Mouse (Mus musculus) forebrain, embryonic 11.5 days (tissue): ENCODE data around the gene Nipsnap3a. TPM values are rescaled to one million over a fixed set of nuclear protein-coding genes. Genes with fewer than 3 reads are reported as not detected.

Source experiments
- ATAC-seq: fragments of 200-750 bp; cut with Nextera tagmentation; replicated peaks from 2 replicates; pipeline ENCODE4 v1.8.0; 2017; ENCODE audit warnings: moderate TSS enrichment; ENCODE audit not compliant: low FRiP score
- DNase-seq: peaks from one replicate; pipeline ENCODE4 v3.0.0-alpha.2; 2017; ENCODE audit warnings: low spot score
- H3K27ac ChIP-seq: fragments of 300-500 bp; sonication (generic); 2 replicates; pipeline ENCODE4 v1.5.1; 2014; ENCODE audit warnings: low read depth, low read length
- H3K27me3 ChIP-seq: fragments of 300-500 bp; sonication (generic); 2 replicates; pipeline ENCODE4 v1.6.1; 2014; ENCODE audit warnings: mild to moderate bottlenecking, low read length, mixed read lengths; ENCODE audit not compliant: control insufficient read depth, insufficient read depth
- H3K36me3 ChIP-seq: fragments of 300-500 bp; sonication (generic); 2 replicates; pipeline ENCODE4 v1.6.1; 2014; ENCODE audit warnings: mild to moderate bottlenecking, low read length, moderate library complexity, mixed read lengths; ENCODE audit not compliant: control insufficient read depth, insufficient read depth
- H3K4me1 ChIP-seq: fragments of 300-500 bp; sonication (generic); replicated peaks from 2 replicates; pipeline ENCODE4 v1.6.1; 2014; ENCODE audit warnings: low read length, mixed read lengths; ENCODE audit not compliant: control insufficient read depth, insufficient read depth
- H3K4me2 ChIP-seq: fragments of 300-500 bp; sonication (generic); 2 replicates; pipeline ENCODE4 v1.6.1; 2014; ENCODE audit warnings: low read depth, mild to moderate bottlenecking, low read length, moderate library complexity, mixed read lengths; ENCODE audit not compliant: severe bottlenecking
- H3K4me3 ChIP-seq: fragments of 300-500 bp; sonication (generic); 2 replicates; pipeline ENCODE4 v1.5.1; 2014; ENCODE audit warnings: low read depth, low read length
- H3K9ac ChIP-seq: fragments of 300-500 bp; sonication (generic); 2 replicates; pipeline ENCODE4 v1.6.1; 2014; ENCODE audit warnings: low read length
- H3K9me3 ChIP-seq: fragments of 300-500 bp; sonication (generic); 2 replicates; pipeline ENCODE4 v1.6.1; 2016; ENCODE audit warnings: low read length, mixed read lengths; ENCODE audit not compliant: control insufficient read depth
- WGBS: fragments of 180-500 bp; shearing (Covaris S2); extraction: QIAGEN DNeasy Blood & Tissue Kit; methylation state at CpG from one replicate; pipeline ENCODE4 v1.1.7; 2014; 5-methylcytosine and 5-hydroxymethylcytosine counted together
- polyA plus RNA-seq: library from polyadenylated mRNA; unstranded; fragments of >200 nt; fragmentation: Nextera tagmentation; extraction: Ambion mirVana; gene quantifications from 2 replicates; pipeline ENCODE4 v1.2.1, GENCODE M21; 2014

The Nipsnap3a gene
- polyA plus RNA-seq, 1 experiment from 2014 or later = not detected

DNA sequence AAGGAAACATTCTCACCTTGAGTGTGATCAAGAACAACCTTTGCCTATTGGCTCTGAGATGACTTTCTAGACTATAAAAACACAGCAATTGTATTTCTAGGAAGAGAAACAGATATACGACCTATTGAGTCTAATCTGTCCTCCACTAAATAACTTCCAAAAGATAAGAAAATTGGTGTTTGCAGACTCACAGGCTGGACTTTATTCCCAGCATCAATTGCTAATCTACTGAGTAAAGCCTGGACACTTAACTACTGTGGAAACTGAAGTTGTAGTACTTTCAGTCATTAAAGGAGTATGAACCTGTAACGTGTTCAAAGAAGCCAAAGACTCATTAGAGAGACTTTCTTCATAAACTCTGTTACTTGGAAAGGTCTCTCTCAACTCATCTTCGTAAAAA, 38.7 kb downstream of the Nipsnap3a start:
- H3K4me3 ChIP-seq = no peak overlapping the region
- DNase-seq (no peak), ATAC-seq (no peak)
- H3K4me1 ChIP-seq = no peaks in the 10 kb centered on the region
- no peaks in the 10 kb centered on the region for H3K27me3 ChIP-seq
- no peak overlapping the region for H3K4me2 ChIP-seq
- no peak overlapping the region for H3K9ac ChIP-seq
- no peaks in the 10 kb centered on the region for H3K36me3 ChIP-seq
- no peak overlapping the region for H3K27ac ChIP-seq
- H3K9me3 ChIP-seq = no peaks in the 10 kb centered on the region
- 83% methylated on average over 3 of the region's 3 CpGs for WGBS

DNA sequence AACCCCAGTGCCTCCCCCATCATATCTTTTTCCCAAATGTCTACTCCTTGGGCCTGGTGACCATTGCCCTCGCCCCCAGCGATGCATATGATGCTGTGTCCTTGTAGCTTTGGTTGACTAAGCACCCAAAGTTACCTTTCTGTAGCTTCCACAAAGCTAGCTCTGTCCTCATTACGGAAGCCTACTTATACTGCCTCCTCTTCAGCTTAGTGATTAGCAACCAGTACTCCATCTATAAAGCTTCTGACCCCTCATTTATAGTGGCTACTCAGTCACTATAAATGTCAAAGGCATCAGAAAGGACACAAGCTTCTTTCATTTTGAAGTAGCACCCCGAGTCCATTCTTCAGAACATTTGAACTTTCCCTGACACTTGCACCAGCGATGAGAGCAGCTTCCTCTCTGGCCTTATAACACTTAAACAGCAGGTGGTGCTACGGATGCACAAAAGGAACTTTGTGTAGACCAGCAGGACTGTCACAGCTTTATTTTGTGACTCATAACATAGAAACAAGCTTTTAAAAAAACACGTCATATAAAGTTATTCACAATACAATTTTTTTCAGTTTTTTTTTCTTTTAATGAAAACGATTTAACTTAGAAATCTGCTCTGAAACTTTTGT, 41.4 kb downstream of the Nipsnap3a start:
- Histone ChIP-seq H3K4me3 (no peak overlapping the region), H3K27ac (no peak overlapping the region), H3K4me1 (no peaks in the 10 kb centered on the region), H3K9me3 (no peaks in the 10 kb centered on the region), H3K4me2 (no peak overlapping the region), H3K9ac (no peak overlapping the region), H3K27me3 (no peaks in the 10 kb centered on the region), H3K36me3 (no peaks in the 10 kb centered on the region)
- no peak for ATAC-seq
- DNase-seq = no peak
- 47% methylated on average over 8 of the region's 8 CpGs for WGBS

GRCm38 (mm10) chr4:53043819-53044218, 54.7 kb downstream of the Nipsnap3a start:
- no peak for ATAC-seq
- Histone ChIP-seq H3K9ac (no peak overlapping the region), H3K27me3 (no peaks in the 10 kb centered on the region), H3K27ac (no peak overlapping the region), H3K9me3 (no peaks in the 10 kb centered on the region), H3K4me2 (no peak overlapping the region), H3K36me3 (no peaks in the 10 kb centered on the region), H3K4me1 (no peaks in the 10 kb centered on the region), H3K4me3 (no peak overlapping the region)
- WGBS = 93% methylated on average over 8 of the region's 8 CpGs
- DNase-seq = no peak

DNA sequence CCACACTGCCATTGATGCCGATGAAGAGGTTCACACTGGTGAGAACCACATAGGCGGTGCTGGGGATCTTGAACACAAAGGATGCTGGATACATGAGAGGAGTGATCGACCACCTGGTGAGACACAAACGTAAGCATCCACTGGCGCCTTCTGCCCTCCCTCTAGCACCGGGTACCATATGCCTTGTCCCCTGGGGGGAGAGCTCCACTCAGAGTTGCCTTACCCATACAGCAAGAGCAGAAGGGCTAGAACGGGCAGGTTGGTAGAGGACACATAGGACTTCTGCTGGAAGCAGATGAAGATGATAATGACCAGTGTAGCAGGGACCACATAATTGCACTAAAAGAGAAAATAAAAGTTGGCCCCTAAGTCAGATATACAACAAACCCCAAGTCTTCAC, 56.7 kb downstream of the Nipsnap3a start:
- DNase-seq = no peak
- H3K9ac ChIP-seq = no peak overlapping the region
- WGBS = 85% methylated on average over 7 of the region's 7 CpGs
- no peaks in the 10 kb centered on the region for H3K27me3 ChIP-seq
- H3K4me1 ChIP-seq = no peaks in the 10 kb centered on the region
- no peaks in the 10 kb centered on the region for H3K9me3 ChIP-seq
- no peak overlapping the region for H3K4me2 ChIP-seq
- H3K27ac ChIP-seq = no peak overlapping the region
- H3K4me3 ChIP-seq = no peak overlapping the region
- ATAC-seq = no peak
- H3K36me3 ChIP-seq = no peaks in the 10 kb centered on the region

DNA sequence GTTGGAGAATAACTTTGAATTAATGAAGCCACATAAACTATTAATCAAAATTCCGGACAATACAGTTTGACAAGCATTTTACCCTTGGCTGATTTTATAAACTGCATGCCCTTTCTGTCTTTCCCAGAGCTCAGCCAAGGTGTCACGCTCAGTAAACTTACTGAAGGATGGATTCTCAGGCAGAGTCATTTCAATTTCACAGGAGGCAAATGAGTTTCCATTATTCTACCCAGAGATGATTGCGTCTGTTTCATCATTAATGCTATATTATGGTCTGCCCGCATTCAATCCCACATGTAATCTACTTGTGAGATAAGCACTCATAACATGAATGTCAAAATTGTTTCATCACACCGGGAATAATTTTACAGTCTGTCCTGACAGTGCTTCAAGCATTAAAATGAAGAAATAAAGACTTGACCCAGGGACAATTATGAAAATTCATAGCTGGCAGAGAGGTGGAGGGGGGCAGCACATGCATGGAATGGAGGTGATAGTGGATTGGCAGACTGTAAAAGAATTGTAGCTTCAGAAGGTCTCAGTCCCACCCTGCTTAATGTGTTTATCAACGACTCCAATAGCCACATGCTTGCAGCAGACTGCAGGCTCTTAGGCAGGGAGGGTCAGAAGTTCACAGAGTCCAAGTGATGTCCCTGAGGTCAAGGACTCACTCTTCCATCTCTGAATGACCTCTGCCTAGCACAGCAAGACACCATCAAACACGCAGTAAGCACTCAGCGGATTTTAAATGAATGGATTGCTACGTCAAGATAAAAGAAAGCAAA, 57.4 kb downstream of the Nipsnap3a start:
- Histone ChIP-seq H3K4me3 (no peak overlapping the region), H3K4me1 (no peaks in the 10 kb centered on the region), H3K9ac (no peak overlapping the region), H3K4me2 (no peak overlapping the region), H3K36me3 (no peaks in the 10 kb centered on the region), H3K27ac (no peak overlapping the region), H3K27me3 (no peaks in the 10 kb centered on the region), H3K9me3 (no peaks in the 10 kb centered on the region)
- DNase-seq (no peak), ATAC-seq (no peak)
- WGBS = 81% methylated on average over 9 of the region's 9 CpGs

Other genes starting within 250 kb of the Nipsnap3a start
- gene Olfr275, start 174.7 kb upstream of the Nipsnap3a start, polyA plus RNA-seq = not detected in 2 replicates
- gene Olfr273, start 130.0 kb upstream of the Nipsnap3a start, polyA plus RNA-seq = not detected in 2 replicates
- gene Olfr272, start 70.1 kb upstream of the Nipsnap3a start, polyA plus RNA-seq = not detected in 2 replicates
- gene Olfr270, start 24.7 kb upstream of the Nipsnap3a start, polyA plus RNA-seq = not detected in 2 replicates
- gene Nipsnap3b, start 22.6 kb downstream of the Nipsnap3a start, polyA plus RNA-seq = 82.5 and 86.4 TPM in 2 replicates
- 5.0 and 5.6 TPM in 2 replicates for gene Abca1, start 170.6 kb downstream of the Nipsnap3a start, polyA plus RNA-seq